Mouse (Mus musculus) layer of hippocampus, adult 2 months (tissue): ENCODE measurements around the gene Stab1. TPM values are rescaled to one million over a fixed set of nuclear protein-coding genes. Genes with fewer than 3 reads are reported as not detected.

Experiments used
- DNase-seq, 2 experiments: peaks; one replicate each; pipeline ENCODE4 v3.0.0; 2022; ENCODE audit warnings: low spot score in 2 of 2
- H3K27ac ChIP-seq: fragments of 200-600 bp; 2 replicates; pipeline ENCODE4 v1.8.1; 2022
- H3K4me3 ChIP-seq: fragments of 200-600 bp; 2 replicates; pipeline ENCODE4 v1.8.1; 2022; ENCODE audit warnings: mild to moderate bottlenecking
- CTCF ChIP-seq: fragments of 200-600 bp; conservative IDR thresholded peaks from 2 replicates; pipeline ENCODE4 v1.8.1; 2022; ENCODE audit warnings: antibody characterized with exemption, mild to moderate bottlenecking, moderate library complexity
- total RNA-seq, 2 experiments: library from RNA; stranded (reverse); gene quantifications; 2 replicates each; pipeline ENCODE4 v1.2.3; 2021

The Stab1 gene
- total RNA-seq, 2 experiments from 2014 or later, result 23.2 TPM

DNA sequence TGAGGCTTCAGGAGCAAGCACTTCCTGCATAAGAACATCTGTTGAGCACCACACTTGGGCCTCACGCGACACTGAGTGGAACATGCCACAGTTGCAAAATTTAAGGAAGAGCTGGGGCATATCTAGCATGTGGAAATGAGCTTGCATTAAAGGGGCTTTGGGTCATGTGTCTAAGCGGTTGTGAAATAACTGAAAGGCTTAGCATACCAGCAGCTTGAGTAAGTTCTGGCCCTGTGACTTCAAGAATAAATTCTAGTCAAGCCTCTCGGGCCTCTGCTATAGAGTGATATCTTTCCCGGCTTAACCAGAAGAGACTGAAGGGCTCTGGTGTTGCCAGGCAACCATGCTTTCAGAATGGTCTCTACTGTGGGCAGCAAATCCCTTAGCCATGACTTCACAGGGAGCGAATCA lies 20.3 kb upstream of the Stab1 start:
- H3K27ac ChIP-seq, result peak overlapping the region; percentile 56; the same call in 1 of the 2 replicates
- no peak for TF ChIP-seq CTCF
- no peak for DNase-seq
- H3K4me3 ChIP-seq, result no peak overlapping the region

DNA sequence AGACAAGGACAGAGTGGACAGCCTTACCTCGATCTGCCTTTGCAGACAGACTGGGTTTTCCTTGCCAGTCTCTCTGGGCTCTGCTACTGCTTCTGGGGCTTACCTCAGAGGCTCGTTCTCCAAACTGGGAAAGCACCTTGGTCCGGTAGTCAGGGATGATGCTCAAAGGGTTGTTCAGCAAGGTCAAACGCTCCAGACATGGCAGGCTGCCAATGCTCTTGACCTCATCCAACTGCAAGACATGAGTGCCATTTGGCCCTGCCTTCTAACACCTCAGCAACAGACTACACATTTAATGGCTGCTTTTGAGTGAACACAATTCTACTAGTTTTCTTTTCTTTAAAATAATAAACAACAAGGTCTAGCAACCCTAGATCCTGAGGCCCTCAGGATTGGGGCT lies 18.2 kb upstream of the Stab1 start:
- no peak for TF ChIP-seq CTCF

DNA sequence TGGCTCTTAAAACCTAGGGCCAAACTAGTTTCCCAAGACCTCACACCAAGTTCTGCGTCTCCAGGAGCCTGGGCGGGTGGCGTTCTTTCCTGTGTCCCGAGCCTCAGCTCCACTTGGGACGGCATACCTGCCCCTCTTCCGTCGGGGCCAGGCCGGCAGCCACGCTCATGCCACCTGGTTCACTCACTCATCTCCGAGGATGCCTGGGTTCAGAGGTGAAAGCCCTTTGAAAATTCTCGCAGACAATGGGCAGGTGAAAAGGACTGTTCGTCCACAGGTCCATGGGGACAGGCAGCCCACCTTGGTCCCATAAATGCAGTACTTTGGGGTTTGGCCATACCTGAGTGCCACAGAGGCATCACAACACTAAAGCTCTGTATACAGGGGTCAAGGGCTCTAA lies 15.8 kb upstream of the Stab1 start:
- Histone ChIP-seq H3K27ac (peak overlapping the region; percentile 76), H3K4me3 (no peak overlapping the region)
- no peak for TF ChIP-seq CTCF
- no peak for DNase-seq

More for the DNA sequence above, 18.2 kb upstream of the Stab1 start:
- DNase-seq, result no peak
- no peak overlapping the region for H3K4me3 ChIP-seq
- H3K27ac ChIP-seq, result 0 out of 2 replicates have a peak overlapping the region, but pooled peaks have one; percentile 25

DNA sequence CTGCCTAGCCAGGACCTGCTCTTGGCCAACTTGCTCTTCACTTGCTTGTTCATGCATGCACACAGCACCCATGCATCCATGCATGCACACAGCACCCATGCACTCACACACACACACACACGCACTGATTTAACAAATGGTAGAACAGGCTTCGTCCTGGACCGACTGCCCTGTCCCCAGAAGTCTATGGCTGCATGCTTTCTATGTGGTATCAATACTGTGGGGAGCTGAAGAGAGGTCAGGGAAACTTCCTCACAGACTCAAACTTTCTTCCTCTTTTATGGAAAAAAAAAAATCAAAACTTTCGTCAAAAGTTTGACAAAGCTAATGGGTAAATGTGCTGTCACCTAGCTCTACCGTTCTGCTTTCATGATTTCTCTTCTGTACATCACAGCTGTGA lies 15.1 kb upstream of the Stab1 start:
- Histone ChIP-seq H3K27ac (peak overlapping the region; percentile 76), H3K4me3 (no peak overlapping the region)
- no peak for TF ChIP-seq CTCF
- no peak for DNase-seq

DNA sequence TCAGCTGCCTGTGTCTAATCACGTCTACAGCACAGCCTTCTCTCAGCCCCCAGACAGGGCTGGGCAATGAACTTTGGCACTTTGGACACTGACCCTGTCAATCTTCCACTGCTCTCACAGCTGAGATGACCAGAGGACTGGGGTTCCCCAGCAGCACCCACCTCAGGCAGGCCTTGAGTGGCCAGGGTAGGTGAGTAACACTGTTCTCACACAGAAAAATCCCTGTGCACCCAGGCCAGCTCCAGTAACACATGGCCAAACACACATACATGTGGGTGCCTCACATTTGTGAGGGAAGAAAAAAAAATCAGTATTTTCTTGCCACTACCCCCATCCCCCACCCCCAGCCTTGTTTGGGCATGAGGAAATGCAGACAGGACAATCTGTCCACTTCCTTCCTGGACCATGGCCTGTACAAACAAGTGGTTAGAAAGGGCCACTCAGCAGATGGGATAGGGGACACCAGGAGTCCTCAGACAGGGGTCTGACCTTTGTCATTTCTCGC lies 14.4 kb upstream of the Stab1 start:
- no peak for DNase-seq
- Histone ChIP-seq H3K4me3 (no peak overlapping the region), H3K27ac (peak overlapping the region; percentile 76)
- TF ChIP-seq CTCF, result no peak

DNA sequence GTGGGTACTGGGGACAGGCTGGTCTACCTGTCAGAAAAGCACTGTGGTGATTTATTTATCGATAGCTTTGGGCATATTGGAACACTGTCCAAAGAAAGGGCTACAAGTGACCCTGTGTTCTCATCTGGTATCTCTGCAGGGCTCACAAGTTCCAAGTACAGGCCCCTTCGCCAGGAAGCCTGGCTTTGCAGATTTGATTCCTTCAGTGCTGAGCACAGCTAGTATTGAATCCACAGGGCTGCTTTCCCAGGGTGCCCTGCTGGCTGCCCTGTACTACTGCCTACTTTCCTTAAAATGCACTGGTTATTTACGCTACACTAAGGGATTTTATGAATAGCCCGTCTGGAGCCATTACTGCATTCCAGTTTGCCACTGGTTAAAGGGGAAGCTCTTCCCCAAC lies 13.1 kb upstream of the Stab1 start:
- no peak for DNase-seq
- no peak overlapping the region for H3K4me3 ChIP-seq
- peak overlapping the region; percentile 76 for H3K27ac ChIP-seq
- 0 out of 2 replicates have a peak, but pooled peaks have one; percentile 23 for TF ChIP-seq CTCF

DNA sequence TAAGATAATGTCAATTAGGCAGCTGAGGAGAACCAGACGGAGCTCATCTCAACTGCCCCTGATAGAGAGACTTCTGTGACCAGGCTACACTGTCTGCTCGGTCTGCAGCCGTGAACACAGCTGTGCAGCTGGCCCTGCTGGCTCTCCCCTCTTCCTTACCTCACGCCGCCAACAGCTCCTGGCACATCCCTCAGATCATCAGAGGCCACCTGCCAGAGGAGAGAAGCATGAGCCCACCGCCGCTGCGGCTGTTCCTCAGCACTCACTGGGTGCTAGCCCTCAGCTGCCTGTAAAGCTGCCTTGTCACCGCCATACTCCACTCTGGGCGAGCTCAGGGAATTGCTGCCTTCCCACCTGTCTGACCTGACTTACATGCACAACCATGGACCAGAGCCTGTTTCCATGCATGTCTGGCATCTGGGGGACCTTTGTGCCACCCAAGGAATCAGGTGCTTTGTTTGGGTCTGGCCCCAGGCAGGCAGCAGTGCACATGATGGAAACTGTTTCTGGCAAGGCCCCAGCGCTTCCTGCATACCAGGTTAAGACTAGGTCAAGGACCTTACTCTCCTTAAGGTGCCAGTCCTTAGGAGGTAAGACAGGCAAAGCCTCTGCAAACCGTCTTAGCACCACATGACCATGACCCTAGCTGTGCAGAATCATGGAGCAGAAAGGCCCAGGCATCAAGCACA lies 11.4 kb upstream of the Stab1 start:
- TF ChIP-seq CTCF, result no peak
- no peak for DNase-seq
- Histone ChIP-seq H3K4me3 (no peak overlapping the region), H3K27ac (peak overlapping the region; percentile 76)

DNA sequence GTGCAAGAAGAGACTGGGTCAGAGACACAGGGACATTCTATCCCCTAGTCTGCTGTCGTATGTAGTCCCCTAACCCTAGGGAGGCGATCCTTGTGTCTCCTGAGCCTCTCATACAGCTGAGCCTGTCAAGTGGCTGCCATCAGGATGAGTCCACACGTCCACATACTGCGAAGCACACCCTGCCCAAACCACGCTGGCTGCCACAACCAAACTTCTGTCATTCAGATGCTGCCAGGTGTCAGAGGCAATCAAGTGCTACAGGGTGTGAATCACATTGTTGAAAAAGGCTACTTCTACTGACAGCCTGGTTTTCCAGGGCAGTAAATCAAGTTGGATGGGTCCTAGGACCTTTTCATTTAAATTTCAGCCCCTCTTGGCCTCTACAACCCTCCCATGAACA lies 9.3 kb upstream of the Stab1 start:
- H3K4me3 ChIP-seq, result no peak overlapping the region
- no peak for DNase-seq
- TF ChIP-seq CTCF, result no peak

DNA sequence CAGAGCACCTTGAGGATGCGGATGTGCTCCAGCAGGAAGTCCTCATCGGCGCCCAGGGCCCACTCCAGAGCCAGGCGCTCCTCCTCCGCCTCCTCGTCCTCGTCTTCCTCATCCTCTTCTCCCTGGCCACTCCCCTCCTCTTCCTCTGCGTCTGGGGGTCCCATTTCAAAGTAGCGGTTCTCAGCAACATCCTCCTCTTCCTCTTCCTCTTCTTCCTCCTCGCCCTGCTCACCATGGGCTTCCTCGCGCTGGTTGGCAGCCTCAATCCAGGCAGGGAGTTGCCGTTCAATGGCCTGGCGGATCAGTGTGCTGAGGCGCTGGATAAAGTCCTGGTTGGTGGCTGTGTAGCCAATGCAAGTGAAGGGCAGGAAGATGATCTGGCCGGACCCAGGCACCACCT lies 8.8 kb upstream of the Stab1 start:
- TF ChIP-seq CTCF, result no peak
- no peak overlapping the region for H3K4me3 ChIP-seq
- DNase-seq, result no peak
- H3K27ac ChIP-seq, result peak overlapping the region; percentile 59; the same call in 1 of the 2 replicates

More for the DNA sequence above, 9.3 kb upstream of the Stab1 start:
- peak overlapping the region; percentile 59; the same call in 1 of the 2 replicates for H3K27ac ChIP-seq

DNA sequence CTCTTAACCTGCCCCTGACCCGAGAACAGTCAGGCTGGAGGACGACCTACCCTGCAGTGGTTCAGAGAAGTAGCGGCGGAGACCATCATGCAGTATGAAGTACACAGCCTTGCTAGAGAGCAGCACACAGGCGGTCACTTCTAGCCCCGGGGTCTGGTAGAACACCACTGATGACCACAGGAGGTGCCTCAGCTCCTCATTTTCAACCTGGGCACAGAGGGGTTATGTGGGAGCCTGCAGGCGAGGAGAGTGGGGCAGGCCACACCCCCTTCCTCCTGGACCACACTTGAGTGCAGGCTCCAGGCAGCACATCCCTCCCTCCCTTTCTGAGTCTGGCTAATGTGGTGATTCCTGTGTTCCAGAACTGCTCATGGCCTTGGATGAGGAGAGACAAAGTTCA lies 5.1 kb upstream of the Stab1 start:
- no peak for DNase-seq
- H3K4me3 ChIP-seq, result no peak overlapping the region
- H3K27ac ChIP-seq, result peak overlapping the region; percentile 15
- TF ChIP-seq CTCF, result no peak

DNA sequence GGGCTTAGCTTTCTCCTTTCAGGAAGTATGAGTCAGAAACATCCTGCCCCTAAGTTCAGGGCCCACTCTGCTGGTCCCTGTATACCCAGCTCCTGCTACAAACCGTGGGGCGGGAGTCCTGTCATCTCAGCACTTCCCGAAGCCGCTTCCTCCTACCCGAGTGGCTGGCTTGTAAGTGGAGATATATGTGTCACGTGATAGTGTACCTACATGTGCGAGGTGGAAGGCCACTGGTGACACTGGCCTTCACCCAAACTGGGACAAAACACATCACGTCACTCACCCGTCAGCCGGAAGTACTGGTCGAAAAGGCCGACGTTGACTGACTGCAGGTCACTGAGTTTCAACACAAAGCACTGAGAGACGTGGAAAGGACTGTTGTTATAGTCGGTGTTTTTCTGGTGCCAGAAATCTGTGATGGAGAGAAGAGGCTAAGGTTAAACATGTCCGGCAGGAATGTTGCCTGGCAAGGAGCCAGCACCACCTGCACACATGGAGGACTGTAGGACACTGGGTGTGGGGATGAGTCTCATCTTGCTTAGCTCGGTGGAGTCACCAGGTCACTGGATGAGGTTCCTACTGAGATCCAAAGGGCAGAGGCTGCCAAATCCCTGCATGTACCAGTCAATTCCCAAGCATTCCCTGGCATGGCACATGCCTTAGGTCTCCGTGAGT lies 4.5 kb upstream of the Stab1 start:
- H3K27ac ChIP-seq, result peak overlapping the region; percentile 15
- no peak overlapping the region for H3K4me3 ChIP-seq
- TF ChIP-seq CTCF, result no peak
- DNase-seq, result no peak

DNA sequence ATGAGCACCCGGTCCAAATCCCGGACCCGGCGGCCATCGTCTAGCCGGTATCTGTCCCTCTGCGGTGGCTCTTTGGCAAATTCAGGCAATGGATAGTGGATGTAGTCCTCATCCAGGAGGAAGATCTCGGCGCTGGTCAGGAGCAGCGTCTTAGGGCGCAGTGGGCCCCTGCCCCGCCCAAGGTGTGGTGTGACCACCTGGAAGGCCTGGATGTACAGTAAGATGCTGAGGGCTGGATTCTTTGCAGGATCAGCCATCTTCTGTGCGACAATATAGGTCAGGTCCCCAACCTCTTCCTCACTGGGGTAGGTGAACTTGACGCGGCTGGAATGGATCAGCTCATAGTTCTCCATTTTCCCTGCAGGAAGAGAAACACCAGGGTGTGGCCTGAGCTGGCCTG lies 3.4 kb upstream of the Stab1 start:
- no peak overlapping the region for H3K4me3 ChIP-seq
- DNase-seq, result no peak
- peak overlapping the region; percentile 60; the same call in 1 of the 2 replicates for H3K27ac ChIP-seq
- TF ChIP-seq CTCF, result no peak

DNA sequence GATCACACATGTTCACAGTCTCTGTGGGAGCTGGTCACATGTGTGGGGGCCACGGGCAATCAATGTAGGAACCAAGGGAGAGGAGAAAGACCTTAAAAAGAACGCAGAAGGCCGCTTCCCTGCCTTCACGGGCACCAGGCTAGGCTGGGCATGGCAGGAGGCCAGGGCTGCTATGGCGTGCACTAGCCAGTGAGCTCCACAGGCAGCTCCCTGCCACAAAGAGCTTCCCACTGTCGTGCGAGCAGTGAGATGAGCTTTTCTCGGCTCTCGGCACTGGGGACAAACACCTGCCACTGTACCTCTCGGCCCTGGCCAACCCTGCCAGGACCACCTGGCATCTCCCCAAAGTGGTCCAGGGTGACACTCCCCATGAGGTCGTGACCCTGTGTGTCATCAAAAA lies 2.9 kb upstream of the Stab1 start:
- no peak overlapping the region for H3K4me3 ChIP-seq
- no peak for TF ChIP-seq CTCF
- H3K27ac ChIP-seq, result peak overlapping the region; percentile 60
- no peak for DNase-seq
